Mouse (Mus musculus) forebrain, embryonic 11.5 days (tissue): ENCODE data around the gene Pnpla8. TPM values are rescaled to one million over a fixed set of nuclear protein-coding genes. Genes with fewer than 3 reads are reported as not detected.

Source experiments
- ATAC-seq: fragments of 200-750 bp; cut with Nextera tagmentation; replicated peaks from 2 replicates; pipeline ENCODE4 v1.8.0; 2017; ENCODE audit warnings: moderate TSS enrichment; ENCODE audit not compliant: low FRiP score
- DNase-seq: peaks from one replicate; pipeline ENCODE4 v3.0.0-alpha.2; 2017; ENCODE audit warnings: low spot score
- H3K27ac ChIP-seq: fragments of 300-500 bp; sonication (generic); 2 replicates; pipeline ENCODE4 v1.5.1; 2014; ENCODE audit warnings: low read depth, low read length
- H3K27me3 ChIP-seq: fragments of 300-500 bp; sonication (generic); 2 replicates; pipeline ENCODE4 v1.6.1; 2014; ENCODE audit warnings: mild to moderate bottlenecking, low read length, mixed read lengths; ENCODE audit not compliant: control insufficient read depth, insufficient read depth
- H3K36me3 ChIP-seq: fragments of 300-500 bp; sonication (generic); 2 replicates; pipeline ENCODE4 v1.6.1; 2014; ENCODE audit warnings: mild to moderate bottlenecking, low read length, moderate library complexity, mixed read lengths; ENCODE audit not compliant: control insufficient read depth, insufficient read depth
- H3K4me1 ChIP-seq: fragments of 300-500 bp; sonication (generic); replicated peaks from 2 replicates; pipeline ENCODE4 v1.6.1; 2014; ENCODE audit warnings: low read length, mixed read lengths; ENCODE audit not compliant: control insufficient read depth, insufficient read depth
- H3K4me2 ChIP-seq: fragments of 300-500 bp; sonication (generic); 2 replicates; pipeline ENCODE4 v1.6.1; 2014; ENCODE audit warnings: low read depth, mild to moderate bottlenecking, low read length, moderate library complexity, mixed read lengths; ENCODE audit not compliant: severe bottlenecking
- H3K4me3 ChIP-seq: fragments of 300-500 bp; sonication (generic); 2 replicates; pipeline ENCODE4 v1.5.1; 2014; ENCODE audit warnings: low read depth, low read length
- H3K9ac ChIP-seq: fragments of 300-500 bp; sonication (generic); 2 replicates; pipeline ENCODE4 v1.6.1; 2014; ENCODE audit warnings: low read length
- H3K9me3 ChIP-seq: fragments of 300-500 bp; sonication (generic); 2 replicates; pipeline ENCODE4 v1.6.1; 2016; ENCODE audit warnings: low read length, mixed read lengths; ENCODE audit not compliant: control insufficient read depth
- WGBS: fragments of 180-500 bp; shearing (Covaris S2); extraction: QIAGEN DNeasy Blood & Tissue Kit; methylation state at CpG from one replicate; pipeline ENCODE4 v1.1.7; 2014; 5-methylcytosine and 5-hydroxymethylcytosine counted together
- microRNA-seq: library from miRNA; unstranded; fragments of <30 nt; microRNA quantifications from one replicate; pipeline ENCODE4, GENCODE M21; 2016; ENCODE audit not compliant: insufficient number of aligned reads
- polyA plus RNA-seq: library from polyadenylated mRNA; unstranded; fragments of >200 nt; fragmentation: Nextera tagmentation; extraction: Ambion mirVana; gene quantifications from 2 replicates; pipeline ENCODE4 v1.2.1, GENCODE M21; 2014

The Pnpla8 gene
- polyA plus RNA-seq, 1 experiment from 2014 or later = 82.3 TPM

GRCm38 (mm10) chr12:44355116-44355515 lies 133.9 kb downstream of the Pnpla8 start:
- no peak for DNase-seq
- WGBS = 92% methylated on average over 4 of the region's 4 CpGs
- no peak for ATAC-seq
- Histone ChIP-seq H3K4me2 (no peak overlapping the region), H3K9ac (no peak overlapping the region), H3K9me3 (no peaks in the 10 kb centered on the region), H3K36me3 (no peaks in the 10 kb centered on the region), H3K4me3 (no peak overlapping the region), H3K4me1 (0 out of 2 replicates have a peak, but pooled peaks cover 2% of the 10 kb centered on the region), H3K27ac (no peak overlapping the region), H3K27me3 (no peaks in the 10 kb centered on the region)

GRCm38 (mm10) chr12:44357460-44357859 lies 136.3 kb downstream of the Pnpla8 start:
- Histone ChIP-seq H3K4me3 (no peak overlapping the region), H3K36me3 (no peaks in the 10 kb centered on the region), H3K27me3 (no peaks in the 10 kb centered on the region), H3K4me1 (0 out of 2 replicates have a peak, but pooled peaks cover 2% of the 10 kb centered on the region), H3K9me3 (no peaks in the 10 kb centered on the region), H3K27ac (no peak overlapping the region), H3K9ac (no peak overlapping the region), H3K4me2 (no peak overlapping the region)
- WGBS = 32% methylated on average over 3 of the region's 3 CpGs
- ATAC-seq (no peak), DNase-seq (no peak)

GRCm38 (mm10) chr12:44357881-44358280 lies 136.7 kb downstream of the Pnpla8 start:
- 44% methylated on average over 1 of the region's 1 CpGs for WGBS
- no peaks in the 10 kb centered on the region for H3K27me3 ChIP-seq
- ATAC-seq = no peak

GRCm38 (mm10) chr12:44371076-44371710 lies 150.0 kb downstream of the Pnpla8 start:
- ATAC-seq (no peak), DNase-seq (no peak)
- H3K36me3 ChIP-seq = no peaks in the 10 kb centered on the region
- 64% methylated on average over 3 of the region's 3 CpGs for WGBS
- no peaks in the 10 kb centered on the region for H3K4me1 ChIP-seq
- H3K27ac ChIP-seq = no peak overlapping the region
- H3K27me3 ChIP-seq = no peaks in the 10 kb centered on the region
- no peaks in the 10 kb centered on the region for H3K9me3 ChIP-seq
- H3K4me2 ChIP-seq = no peak overlapping the region
- no peak overlapping the region for H3K9ac ChIP-seq
- no peak overlapping the region for H3K4me3 ChIP-seq

More at GRCm38 (mm10) chr12:44357881-44358280, 136.7 kb downstream of the Pnpla8 start:
- H3K4me1 ChIP-seq = 0 out of 2 replicates have a peak, but pooled peaks cover 2% of the 10 kb centered on the region
- no peak for DNase-seq
- no peaks in the 10 kb centered on the region for H3K9me3 ChIP-seq
- H3K9ac ChIP-seq = no peak overlapping the region
- no peak overlapping the region for H3K4me2 ChIP-seq
- H3K36me3 ChIP-seq = no peaks in the 10 kb centered on the region
- H3K4me3 ChIP-seq = no peak overlapping the region
- H3K27ac ChIP-seq = no peak overlapping the region

Small RNA genes within 50 kb of the gene (microRNA-seq; reads per million reads assigned to microRNA genes)
- gene Mir5627 = not detected

Other genes starting within 250 kb of the Pnpla8 start
- 20.3 and 20.9 TPM in 2 replicates for gene Dnajb9, start 11.0 kb upstream of the Pnpla8 start, polyA plus RNA-seq
- gene Nrcam, start 107.5 kb downstream of the Pnpla8 start, polyA plus RNA-seq = 44.0 and 50.1 TPM in 2 replicates